Mouse (Mus musculus) ES-Bruce4 (cell line): ENCODE measurements around the gene Csmd2.

Source experiments
- CTCF ChIP-seq: IDR thresholded peaks from one replicate; pipeline ENCODE4 v1.8.1; 2011; ENCODE audit warnings: low read depth, low read length
- EP300 ChIP-seq: IDR thresholded peaks from 2 replicates; pipeline ENCODE4 v1.6.1; 2011; ENCODE audit warnings: low read depth, low read length; ENCODE audit not compliant: insufficient read depth
- POLR2A ChIP-seq: IDR thresholded peaks from one replicate; pipeline ENCODE4 v1.8.1; 2011; ENCODE audit warnings: low read length; ENCODE audit not compliant: insufficient read depth

GRCm38 (mm10) chr4:128340457-128340856 lies 352.8 kb downstream of the Csmd2 start:
- TF ChIP-seq CTCF, result no peak
- TF ChIP-seq POLR2A, result no peak
- TF ChIP-seq EP300, result no peak
